Mouse (Mus musculus) myocyte (in vitro differentiated cells): ENCODE data around the gene Eml2. TPM values are rescaled to one million over a fixed set of nuclear protein-coding genes. Genes with fewer than 3 reads are reported as not detected.

Source experiments
- H3K27me3 ChIP-seq: one replicate; pipeline ENCODE4 v1.6.1; 2011; ENCODE audit not compliant: control insufficient read depth, insufficient read depth, insufficient read length
- H3K36me3 ChIP-seq: one replicate; pipeline ENCODE4 v1.6.1; 2011; ENCODE audit not compliant: control insufficient read depth, insufficient read depth
- H3K4me2 ChIP-seq: one replicate; pipeline ENCODE4 v1.6.1; 2011; ENCODE audit warnings: low read depth, control low read depth
- H3K4me3 ChIP-seq: one replicate; pipeline ENCODE4 v1.5.1; 2011; ENCODE audit warnings: mild to moderate bottlenecking, control low read depth, moderate library complexity
- H3K79me2 ChIP-seq: one replicate; pipeline ENCODE4 v1.6.1; 2011; ENCODE audit not compliant: control insufficient read depth, insufficient read depth
- H3ac ChIP-seq: one replicate; pipeline ENCODE4 v1.6.1; 2011; ENCODE audit not compliant: control insufficient read depth, insufficient read length
- CEBPB ChIP-seq: IDR thresholded peaks from 2 replicates; pipeline ENCODE4 v1.6.1; 2011; ENCODE audit warnings: mild to moderate bottlenecking, moderate library complexity; ENCODE audit not compliant: poor library complexity, insufficient read depth, severe bottlenecking
- E2F4 ChIP-seq: IDR thresholded peaks from one replicate; pipeline ENCODE4 v1.6.1; 2011; ENCODE audit warnings: mild to moderate bottlenecking, control low read depth, moderate library complexity; ENCODE audit not compliant: insufficient read depth
- MAX ChIP-seq: IDR thresholded peaks from one replicate; pipeline ENCODE4 v1.6.1; 2011; ENCODE audit warnings: low read depth, mild to moderate bottlenecking, control low read depth
- MYOD1 ChIP-seq, 3 experiments: IDR thresholded peaks; one replicate each; pipeline ENCODE4 v1.6.1; 2011; ENCODE audit warnings: control low read depth in 2 of 3, low read depth in 2 of 3, mild to moderate bottlenecking in 2 of 3, moderate library complexity in 1 of 3; ENCODE audit not compliant: insufficient read length in 2 of 3, control insufficient read depth in 1 of 3
- MYOG ChIP-seq, 3 experiments: IDR thresholded peaks; one replicate each; pipeline ENCODE4 v1.6.1; 2011; ENCODE audit warnings: control low read depth in 2 of 3, low read depth in 2 of 3, mild to moderate bottlenecking in 2 of 3; ENCODE audit not compliant: insufficient read length in 2 of 3, control insufficient read depth in 1 of 3, insufficient read depth in 1 of 3
- POLR2A ChIP-seq: IDR thresholded peaks from one replicate; pipeline ENCODE4 v1.6.1; 2011; ENCODE audit warnings: low read depth, mild to moderate bottlenecking, control low read depth, moderate library complexity; ENCODE audit not compliant: insufficient read length
- POLR2AphosphoS2 ChIP-seq: IDR thresholded peaks from one replicate; pipeline ENCODE4 v1.6.1; 2011; ENCODE audit warnings: low read depth, control low read depth; ENCODE audit not compliant: insufficient read length
- REST ChIP-seq: IDR thresholded peaks from one replicate; pipeline ENCODE4 v1.6.1; 2011; ENCODE audit warnings: mild to moderate bottlenecking, control low read depth, moderate library complexity; ENCODE audit not compliant: insufficient read depth, insufficient read length
- SRF ChIP-seq: IDR thresholded peaks from one replicate; pipeline ENCODE4 v1.6.1; 2011; ENCODE audit warnings: low read depth; ENCODE audit not compliant: control insufficient read depth, insufficient read length
- TCF12 ChIP-seq: IDR thresholded peaks from one replicate; pipeline ENCODE4 v1.6.1; 2011; ENCODE audit warnings: mild to moderate bottlenecking, control low read depth; ENCODE audit not compliant: poor library complexity, insufficient read depth, severe bottlenecking
- TCF3 ChIP-seq: IDR thresholded peaks from one replicate; pipeline ENCODE4 v1.6.1; 2011; ENCODE audit warnings: low read depth, control low read depth; ENCODE audit not compliant: insufficient read length
- USF1 ChIP-seq: IDR thresholded peaks from one replicate; pipeline ENCODE4 v1.6.1; 2011; ENCODE audit warnings: low read depth, mild to moderate bottlenecking, control low read depth, moderate library complexity
- polyA plus RNA-seq: library from polyadenylated mRNA; unstranded; fragments of >200 nt; fragmentation: generic; extraction: Trizol; gene quantifications from one replicate; pipeline ENCODE4 v1.2.1, GENCODE M21; 2012; ENCODE audit warnings: missing spikeins

The Eml2 gene
- polyA plus RNA-seq, 1 experiment, result 47.7 TPM

- Histone ChIP-seq H3K79me2 (no peaks in the 10 kb centered on the region), H3K4me2 (no peak overlapping the region), H3K36me3 (no peaks in the 10 kb centered on the region), H3ac (no peak overlapping the region), H3K4me3 (no peak overlapping the region), H3K27me3 (no peaks in the 10 kb centered on the region)
- no peak for TF ChIP-seq MYOD1 (IDR thresholded peaks at IDR 0.05; ENCODE audit: control insufficient read depth in 1 of 3, insufficient read length in 2 of 3, low read depth in 2 of 3)
- TF ChIP-seq CEBPB, result no peak
- no peak for TF ChIP-seq POLR2AphosphoS2
- TF ChIP-seq TCF12, result no peak
- no peak for TF ChIP-seq TCF3
Observed at GRCm38 (mm10) chr7:19178035-19178434, 1.8 kb downstream of the Eml2 start.

DNA sequence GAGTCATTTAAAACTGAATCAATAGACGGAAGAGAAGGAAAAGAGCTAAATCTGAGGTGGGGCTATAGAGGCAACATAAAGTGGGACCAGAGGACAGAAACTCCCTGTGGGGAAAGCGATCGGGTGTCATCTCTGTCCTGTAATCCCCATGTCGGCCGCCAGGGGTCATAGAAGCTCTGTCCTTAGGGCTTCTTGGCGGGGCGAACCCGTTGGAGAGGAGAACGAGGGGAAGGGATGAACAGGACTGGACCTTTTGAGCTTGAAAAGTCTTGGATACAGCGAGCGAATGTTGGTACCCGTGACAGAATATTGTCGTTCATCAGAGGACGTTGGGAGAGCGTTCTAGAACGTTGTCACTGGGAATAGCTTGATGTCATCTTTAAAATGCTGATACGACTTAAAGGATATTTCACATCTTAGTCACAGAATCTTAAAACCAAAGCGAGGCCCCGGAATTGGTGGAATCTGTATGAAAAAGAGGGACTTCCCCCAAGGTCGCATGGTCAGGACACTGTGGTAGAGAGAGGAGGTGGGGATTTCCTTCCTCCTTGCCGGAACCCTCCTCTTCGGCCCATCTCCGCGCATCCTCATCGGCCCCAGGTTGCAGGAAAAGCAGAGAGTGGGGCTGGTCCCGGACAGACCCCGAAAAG, 2.3 kb downstream of the Eml2 start:
- no peak overlapping the region for H3K4me2 ChIP-seq
- TF ChIP-seq MYOD1 (IDR thresholded peaks at IDR 0.05; ENCODE audit: control insufficient read depth in 1 of 3, insufficient read length in 2 of 3, low read depth in 2 of 3) (no peak), MAX (no peak), TCF3 (no peak), MYOG (IDR thresholded peaks at IDR 0.05; ENCODE audit: control insufficient read depth in 1 of 3, insufficient read depth in 1 of 3, insufficient read length in 2 of 3, low read depth in 2 of 3) (no peak), REST (no peak), SRF (no peak), POLR2AphosphoS2 (no peak), POLR2A (no peak), USF1 (no peak), E2F4 (no peak), CEBPB (no peak), TCF12 (no peak)
- no peaks in the 10 kb centered on the region for H3K79me2 ChIP-seq
- no peaks in the 10 kb centered on the region for H3K36me3 ChIP-seq
- H3K27me3 ChIP-seq, result no peaks in the 10 kb centered on the region
- no peak overlapping the region for H3ac ChIP-seq
- H3K4me3 ChIP-seq, result no peak overlapping the region

- TF ChIP-seq MAX (no peak), TCF12 (no peak), POLR2A (no peak), MYOG (IDR thresholded peaks at IDR 0.05; ENCODE audit: control insufficient read depth in 1 of 3, insufficient read depth in 1 of 3, insufficient read length in 2 of 3, low read depth in 2 of 3) (no peak), TCF3 (no peak)
- Histone ChIP-seq H3K36me3 (no peaks in the 10 kb centered on the region), H3K4me3 (no peak overlapping the region), H3K79me2 (no peaks in the 10 kb centered on the region), H3K27me3 (no peaks in the 10 kb centered on the region), H3ac (no peak overlapping the region), H3K4me2 (no peak overlapping the region)
Observed at GRCm38 (mm10) chr7:19179173-19179572, 3.0 kb downstream of the Eml2 start.

- H3ac ChIP-seq, result no peak overlapping the region
- no peaks in the 10 kb centered on the region for H3K27me3 ChIP-seq
- no peaks in the 10 kb centered on the region for H3K36me3 ChIP-seq
- TF ChIP-seq SRF (no peak), POLR2A (no peak), MYOG (IDR thresholded peaks at IDR 0.05; ENCODE audit: control insufficient read depth in 1 of 3, insufficient read depth in 1 of 3, insufficient read length in 2 of 3, low read depth in 2 of 3) (no peak), TCF12 (no peak), USF1 (no peak), TCF3 (no peak), MAX (no peak), POLR2AphosphoS2 (no peak), REST (no peak), MYOD1 (IDR thresholded peaks at IDR 0.05; ENCODE audit: control insufficient read depth in 1 of 3, insufficient read length in 2 of 3, low read depth in 2 of 3) (no peak), CEBPB (no peak), E2F4 (no peak)
- no peak overlapping the region for H3K4me2 ChIP-seq
- H3K79me2 ChIP-seq, result no peaks in the 10 kb centered on the region
- no peak overlapping the region for H3K4me3 ChIP-seq
Observed at GRCm38 (mm10) chr7:19179936-19180335, 3.7 kb downstream of the Eml2 start.

GRCm38 (mm10) chr7:19180862-19181429, 4.7 kb downstream of the Eml2 start:
- Histone ChIP-seq H3K4me2 (peak overlapping the region; percentile 96), H3K27me3 (no peaks in the 10 kb centered on the region)
- TF ChIP-seq REST, result no peak
- no peak for TF ChIP-seq POLR2AphosphoS2
- TF ChIP-seq MYOD1 (IDR thresholded peaks at IDR 0.05; ENCODE audit: control insufficient read depth in 1 of 3, insufficient read length in 2 of 3, low read depth in 2 of 3), result peak in 1 of 3 experiments; percentile 5
- no peak for TF ChIP-seq TCF3
- no peak for TF ChIP-seq TCF12
- no peak for TF ChIP-seq MYOG (IDR thresholded peaks at IDR 0.05; ENCODE audit: control insufficient read depth in 1 of 3, insufficient read depth in 1 of 3, insufficient read length in 2 of 3, low read depth in 2 of 3)
- no peak for TF ChIP-seq POLR2A

More at GRCm38 (mm10) chr7:19180862-19181429, 4.7 kb downstream of the Eml2 start:
- Histone ChIP-seq H3K79me2 (no peaks in the 10 kb centered on the region), H3K36me3 (no peaks in the 10 kb centered on the region), H3ac (no peak overlapping the region), H3K4me3 (peak overlapping the region; percentile 56)
